Mouse (Mus musculus): ENCODE results near the gene Traf3ip2.

DNA sequence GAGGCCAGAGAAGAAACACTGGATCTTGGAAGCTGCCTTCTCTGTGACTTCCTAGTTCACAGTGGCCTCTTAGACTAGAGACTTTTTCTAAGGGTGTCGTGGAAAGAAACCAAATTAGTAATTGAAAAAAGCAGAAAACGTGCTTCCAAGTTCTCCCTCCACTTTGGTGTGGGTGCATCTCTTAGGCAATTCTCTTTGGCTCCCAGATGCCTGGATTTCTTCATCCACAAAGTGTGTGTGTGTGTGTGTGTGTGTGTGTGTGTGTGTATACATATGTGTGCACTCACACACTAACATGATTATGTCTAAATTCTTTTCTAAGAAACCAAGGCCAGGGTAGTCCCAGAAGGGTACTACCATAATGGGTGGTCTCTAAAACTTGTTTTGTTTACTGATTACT, 1.2 kb downstream of the Traf3ip2 start:
- TF ChIP-seq CTCF (IDR thresholded peaks at IDR 0.05), result no peak
- TF ChIP-seq EP300 (IDR thresholded peaks at IDR 0.05), result peak; percentile 70; the same call in 1 of the 2 replicates
